Mouse (Mus musculus): ENCODE results near the gene Tnnt3. TPM values are rescaled to one million over a fixed set of nuclear protein-coding genes. Genes with fewer than 3 reads are reported as not detected.

Tnnt3 gene
- 1.7 TPM for polyA plus RNA-seq (2017; shearing (Covaris generic))

GRCm38 (mm10) chr7:142498575-142498974 is at the start of gene Tnnt3:
Tnnt3 (plus strand) TSS chr7:142498836.

GRCm38 (mm10) chr7:142460636-142461077 is 38.0 kb upstream of the Tnnt3 start, which contains the start of gene Lsp1:
Lsp1 (plus strand) TSS chr7:142460809.

GRCm38 (mm10) chr7:142532671-142533058 is 34.0 kb downstream of the Tnnt3 start, which contains the start of gene Mrpl23:
Mrpl23 (plus strand) TSS chr7:142532686.

Other genes with a start within 250 kb of the Tnnt3 start
- gene Gm2431, start 240.5 kb upstream of the Tnnt3 start, polyA plus RNA-seq (2017; shearing (Covaris generic)) = not detected
- gene Gm4559, start 224.5 kb upstream of the Tnnt3 start, polyA plus RNA-seq (2017; shearing (Covaris generic)) = not detected
- not detected for gene Krtap5-1, start 201.7 kb upstream of the Tnnt3 start, polyA plus RNA-seq (2017; shearing (Covaris generic))
- not detected for gene Krtap5-4, start 195.3 kb upstream of the Tnnt3 start, polyA plus RNA-seq (2017; shearing (Covaris generic))
- gene Ifitm10, start 125.1 kb upstream of the Tnnt3 start, polyA plus RNA-seq (2017; shearing (Covaris generic)) = 2.3 TPM
- gene Gm49369, start 116.2 kb upstream of the Tnnt3 start, polyA plus RNA-seq (2017; shearing (Covaris generic)) = not detected
- gene Ctsd, start 110.8 kb upstream of the Tnnt3 start, polyA plus RNA-seq (2017; shearing (Covaris generic)) = 417 TPM
- gene Syt8, start 64.0 kb upstream of the Tnnt3 start, polyA plus RNA-seq (2017; shearing (Covaris generic)) = not detected
- not detected for gene Tnni2, start 57.0 kb upstream of the Tnnt3 start, polyA plus RNA-seq (2017; shearing (Covaris generic))
- 1,327 TPM for gene Lsp1, start 38.0 kb upstream of the Tnnt3 start, polyA plus RNA-seq (2017; shearing (Covaris generic))
- gene Mrpl23, start 33.9 kb downstream of the Tnnt3 start, polyA plus RNA-seq (2017; shearing (Covaris generic)) = 4.0 TPM
- 0.13 TPM for gene Igf2, start 168.0 kb downstream of the Tnnt3 start, polyA plus RNA-seq (2017; shearing (Covaris generic))
- gene Gm49394, start 171.1 kb downstream of the Tnnt3 start, polyA plus RNA-seq (2017; shearing (Covaris generic)) = not detected
- not detected for gene Ins2, start 244.5 kb downstream of the Tnnt3 start, polyA plus RNA-seq (2017; shearing (Covaris generic))